Mouse (Mus musculus): ENCODE results near the gene Ccdc141.

- no peak for TF ChIP-seq CTCF (IDR thresholded peaks at IDR 0.05; ENCODE audit: borderline replicate concordance, insufficient read depth, low read length)
- no peak for TF ChIP-seq POLR2A (IDR thresholded peaks at IDR 0.05; ENCODE audit: low read depth, low read length)
Measured at GRCm38 (mm10) chr2:76970204-76970603, 200.2 kb downstream of the Ccdc141 start.
